Mouse (Mus musculus) embryonic facial prominence, embryonic 10.5 days (tissue): ENCODE results near the gene Cdkn2d. TPM values are rescaled to one million over a fixed set of nuclear protein-coding genes. Genes with fewer than 3 reads are reported as not detected.
A peak's percentile ranks its signal among the peaks of the same experiment; 100 is the strongest.

ENCODE experiments used
- DNase-seq: peaks from one replicate; pipeline ENCODE4 v3.0.0-alpha.2; 2017; ENCODE audit warnings: low spot score
- H3K27ac ChIP-seq: fragments of 300-500 bp; sonication (generic); replicated peaks from 2 replicates; pipeline ENCODE4 v1.5.1; 2016; ENCODE audit warnings: mild to moderate bottlenecking
- H3K27me3 ChIP-seq: fragments of 300-500 bp; sonication (generic); replicated peaks from 2 replicates; pipeline ENCODE4 v1.6.1; 2016; ENCODE audit warnings: low read depth, mild to moderate bottlenecking; ENCODE audit not compliant: poor library complexity, severe bottlenecking
- H3K36me3 ChIP-seq: fragments of 300-500 bp; sonication (generic); replicated peaks from 2 replicates; pipeline ENCODE4 v1.6.1; 2016; ENCODE audit warnings: mild to moderate bottlenecking, moderate library complexity
- H3K4me1 ChIP-seq: fragments of 300-500 bp; sonication (generic); 2 replicates; pipeline ENCODE4 v1.6.1; 2016
- H3K4me3 ChIP-seq: fragments of 300-500 bp; sonication (generic); 2 replicates; pipeline ENCODE4 v1.5.1; 2016; ENCODE audit warnings: mild to moderate bottlenecking, moderate library complexity
- H3K9me3 ChIP-seq: fragments of 300-500 bp; sonication (generic); 2 replicates; pipeline ENCODE4 v1.6.1; 2016; ENCODE audit warnings: mild to moderate bottlenecking
- WGBS: fragments of 180-500 bp; shearing (Covaris S2); methylation state at CpG from one replicate; pipeline ENCODE4 v1.1.7; 2016; 5-methylcytosine and 5-hydroxymethylcytosine counted together
- polyA plus RNA-seq: library from polyadenylated mRNA; unstranded; fragments of >200 nt; fragmentation: Nextera tagmentation; extraction: Ambion mirVana; gene quantifications from 2 replicates; pipeline ENCODE4 v1.2.1, GENCODE M21; 2016

Gene Cdkn2d
- polyA plus RNA-seq, 1 experiment from 2014 or later: 45.1 TPM

- no peak within 1 kb of the TSS for H3K27ac ChIP-seq
- no peaks in the 10 kb centered on the region; the same call in 1 of the 2 replicates for H3K9me3 ChIP-seq
- DNase-seq: peak; percentile 49
- H3K4me3 ChIP-seq: peak within 1 kb of the TSS; percentile 43
- no peaks in the 10 kb centered on the region for H3K36me3 ChIP-seq
- H3K27me3 ChIP-seq: peaks cover 99% of the 10 kb centered on the region
- peaks cover 37% of the 10 kb centered on the region for H3K4me1 ChIP-seq
- under 1% methylated on average over 30 of the region's 30 CpGs for WGBS
Measured at GRCm38 (mm10) chr9:21248326-21248725, 42.9 kb downstream of the Cdkn2d start, which contains the start of gene S1pr5. S1pr5 (minus strand) TSS chr9:21248443.

GRCm38 (mm10) chr9:21246342-21246741, 44.9 kb downstream of the Cdkn2d start:
- 72% methylated on average over 1 of the region's 1 CpGs for WGBS
- peaks cover 35% of the 10 kb centered on the region for H3K4me1 ChIP-seq
- no peak overlapping the region for H3K4me3 ChIP-seq
- H3K27me3 ChIP-seq: peaks cover 100% of the 10 kb centered on the region
- no peak overlapping the region for H3K27ac ChIP-seq
- no peaks in the 10 kb centered on the region for H3K36me3 ChIP-seq
- DNase-seq: no peak
- peaks cover 4% of the 10 kb centered on the region for H3K9me3 ChIP-seq

DNA sequence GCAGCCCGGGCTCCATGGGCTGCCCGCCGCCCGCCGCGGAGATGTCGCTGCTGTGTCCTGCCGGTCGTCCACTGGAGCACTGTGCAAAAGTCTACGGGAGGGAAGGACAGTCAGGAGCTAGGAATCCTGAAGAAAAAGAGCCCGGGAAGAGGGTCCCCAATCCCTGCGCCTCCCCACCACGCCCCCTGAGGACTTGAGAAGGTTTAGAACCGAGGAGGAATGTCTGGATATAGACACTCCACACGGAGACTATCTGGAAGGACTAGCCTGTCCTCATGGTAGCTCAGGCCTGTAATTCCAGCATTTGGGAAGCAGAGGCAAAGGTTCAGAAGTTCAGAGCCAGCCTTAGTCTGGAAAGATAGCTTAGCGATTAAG, 46.1 kb downstream of the Cdkn2d start:
- Histone ChIP-seq H3K4me3 (peak overlapping the region; percentile 61), H3K36me3 (no peaks in the 10 kb centered on the region), H3K27me3 (peaks cover 100% of the 10 kb centered on the region), H3K9me3 (peaks cover 4% of the 10 kb centered on the region), H3K27ac (peak overlapping the region; percentile 57; the same call in 1 of the 2 replicates), H3K4me1 (peaks cover 31% of the 10 kb centered on the region)
- no peak for DNase-seq
- WGBS: 2% methylated on average over 16 of the region's 16 CpGs

- H3K4me3 ChIP-seq: peak overlapping the region; percentile 61
- H3K4me1 ChIP-seq: peaks cover 31% of the 10 kb centered on the region
- WGBS: under 1% methylated on average over 72 of the region's 72 CpGs
- H3K27me3 ChIP-seq: peaks cover 100% of the 10 kb centered on the region
- peaks cover 4% of the 10 kb centered on the region for H3K9me3 ChIP-seq
- H3K27ac ChIP-seq: peak overlapping the region; percentile 57
- H3K36me3 ChIP-seq: no peaks in the 10 kb centered on the region
- DNase-seq: peak; percentile 71
Measured at GRCm38 (mm10) chr9:21244428-21245112, 46.6 kb downstream of the Cdkn2d start.

DNA sequence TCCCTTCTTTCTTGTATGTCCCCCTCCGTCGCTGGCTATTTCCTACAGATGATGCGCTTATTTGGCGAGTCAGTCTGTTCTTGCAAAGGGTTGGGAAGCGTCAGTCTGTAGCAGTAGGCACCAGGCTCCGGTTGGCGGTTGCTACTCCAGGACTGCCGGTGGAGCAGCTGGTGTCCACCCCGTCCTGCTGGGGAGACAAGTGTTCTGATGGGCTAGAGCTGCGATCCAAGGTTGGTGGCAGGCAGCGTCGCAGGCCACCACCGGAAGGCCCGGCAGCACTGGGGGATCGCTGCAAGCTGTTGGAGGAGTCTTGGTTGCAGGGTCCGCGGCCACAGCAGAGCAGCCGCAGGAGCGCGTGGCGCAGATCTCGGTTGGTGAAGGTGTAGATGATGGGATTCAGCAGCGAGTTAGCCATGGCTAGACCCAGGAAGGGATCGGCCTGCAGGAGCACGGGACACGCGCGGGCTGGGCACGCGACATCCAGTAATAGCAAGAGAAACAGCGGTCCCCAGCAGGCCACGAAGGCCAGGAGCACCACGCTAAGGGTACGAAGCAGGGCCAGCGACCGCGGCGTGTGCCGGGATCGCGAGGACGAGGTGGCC, 47.3 kb downstream of the Cdkn2d start:
- Histone ChIP-seq H3K27me3 (peaks cover 94% of the 10 kb centered on the region), H3K4me1 (peaks cover 35% of the 10 kb centered on the region), H3K4me3 (peak overlapping the region; percentile 61), H3K27ac (peak overlapping the region; percentile 57), H3K9me3 (peaks cover 4% of the 10 kb centered on the region; the same call in 1 of the 2 replicates), H3K36me3 (no peaks in the 10 kb centered on the region)
- peak; percentile 50 for DNase-seq
- WGBS: 4% methylated on average over 42 of the region's 42 CpGs

GRCm38 (mm10) chr9:21241343-21241742, 49.9 kb downstream of the Cdkn2d start:
- Histone ChIP-seq H3K4me1 (peaks cover 44% of the 10 kb centered on the region), H3K27ac (no peak overlapping the region), H3K27me3 (peaks cover 68% of the 10 kb centered on the region), H3K9me3 (peaks cover 4% of the 10 kb centered on the region; the same call in 1 of the 2 replicates), H3K36me3 (peaks cover 7% of the 10 kb centered on the region), H3K4me3 (0 out of 2 replicates have a peak overlapping the region, but pooled peaks have one; percentile 15)
- 7% methylated on average over 11 of the region's 11 CpGs for WGBS
- DNase-seq: peak; percentile 89

DNA sequence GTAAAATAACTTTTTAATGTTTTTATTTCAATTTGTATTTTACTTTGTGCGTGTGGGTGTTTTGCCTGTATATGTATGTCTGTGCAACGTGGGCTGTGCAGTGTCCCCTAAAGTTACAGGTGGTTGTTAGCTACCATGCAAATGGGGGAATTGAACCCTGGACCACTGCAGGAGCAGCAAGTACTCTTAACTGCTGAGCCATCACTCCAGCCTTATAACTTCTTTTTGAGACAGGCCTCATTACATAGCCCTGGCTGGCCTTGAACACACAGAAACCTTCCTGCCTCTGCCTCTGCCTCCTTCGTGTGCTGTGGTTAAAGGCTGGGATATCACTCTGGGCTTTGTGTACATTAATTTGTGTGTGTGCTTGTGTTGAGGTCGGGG, 51.8 kb downstream of the Cdkn2d start:
- Histone ChIP-seq H3K27me3 (peaks cover 49% of the 10 kb centered on the region), H3K4me1 (peaks cover 35% of the 10 kb centered on the region), H3K4me3 (peak overlapping the region; percentile 98), H3K27ac (peak overlapping the region; percentile 98), H3K9me3 (peaks cover 4% of the 10 kb centered on the region; the same call in 1 of the 2 replicates), H3K36me3 (peaks cover 26% of the 10 kb centered on the region)
- no peak for DNase-seq
- WGBS: 44% methylated on average over 4 of the region's 4 CpGs

GRCm38 (mm10) chr9:21238733-21239464, 52.3 kb downstream of the Cdkn2d start, which contains the start of gene Keap1:
Keap1 (minus strand) TSS chr9:21239361.
- Histone ChIP-seq H3K4me3 (peak within 1 kb of the TSS; percentile 98), H3K27me3 (peaks cover 44% of the 10 kb centered on the region), H3K4me1 (peaks cover 29% of the 10 kb centered on the region), H3K36me3 (peaks cover 32% of the 10 kb centered on the region), H3K9me3 (peaks cover 4% of the 10 kb centered on the region; the same call in 1 of the 2 replicates), H3K27ac (peak within 1 kb of the TSS; percentile 98)
- whole genome bisulfite sequencing: under 1% methylated on average over 90 of the region's 90 CpGs
- DNase-seq: peak; percentile 90

Other genes with a start within 250 kb of the Cdkn2d start
- gene Zglp1, start 224.3 kb downstream of the Cdkn2d start, polyA plus RNA-seq: 0.70 and 1.8 TPM in 2 replicates
- gene Gm49373, start 218.3 kb downstream of the Cdkn2d start, polyA plus RNA-seq: 0.42 and 1.4 TPM in 2 replicates
- 62.6 and 64.0 TPM in 2 replicates for gene Fdx1l, start 217.8 kb downstream of the Cdkn2d start, polyA plus RNA-seq
- 3.5 and 4.5 TPM in 2 replicates for gene Gm38431, start 199.4 kb downstream of the Cdkn2d start, polyA plus RNA-seq
- gene Raver1, start 199.4 kb downstream of the Cdkn2d start, polyA plus RNA-seq: 98.1 and 106 TPM in 2 replicates
- 14.8 and 16.1 TPM in 2 replicates for gene Tyk2, start 160.2 kb downstream of the Cdkn2d start, polyA plus RNA-seq
- 418 and 430 TPM in 2 replicates for gene Cdc37, start 141.4 kb downstream of the Cdkn2d start, polyA plus RNA-seq
- gene Pde4a, start 125.7 kb downstream of the Cdkn2d start, polyA plus RNA-seq: 4.9 and 5.3 TPM in 2 replicates
- 47.8 and 49.6 TPM in 2 replicates for gene Keap1, start 52.0 kb downstream of the Cdkn2d start, polyA plus RNA-seq
- 0.22 TPM in 1 of 2 replicates, not detected in the other for gene S1pr5, start 43.0 kb downstream of the Cdkn2d start, polyA plus RNA-seq
- 37.8 and 41.3 TPM in 2 replicates for gene Atg4d, start 26.1 kb downstream of the Cdkn2d start, polyA plus RNA-seq
- gene Kri1, start 3.4 kb downstream of the Cdkn2d start, polyA plus RNA-seq: 16.2 and 18.0 TPM in 2 replicates
- 16.8 and 18.6 TPM in 2 replicates for gene Ap1m2, start 20.9 kb upstream of the Cdkn2d start, polyA plus RNA-seq
- 86.8 and 92.7 TPM in 2 replicates for gene Slc44a2, start 29.3 kb upstream of the Cdkn2d start, polyA plus RNA-seq
- 341 and 343 TPM in 2 replicates for gene Ilf3, start 76.5 kb upstream of the Cdkn2d start, polyA plus RNA-seq
- 64.0 and 71.1 TPM in 2 replicates for gene Qtrt1, start 120.4 kb upstream of the Cdkn2d start, polyA plus RNA-seq
- 72.9 and 73.7 TPM in 2 replicates for gene Dnm2, start 133.5 kb upstream of the Cdkn2d start, polyA plus RNA-seq
- gene Tmed1, start 218.8 kb upstream of the Cdkn2d start, polyA plus RNA-seq: 119 and 121 TPM in 2 replicates
- gene AB124611, start 234.8 kb upstream of the Cdkn2d start, polyA plus RNA-seq: 4.7 and 4.9 TPM in 2 replicates